Mouse (Mus musculus): ENCODE data around the gene Dusp5. TPM values are rescaled to one million over a fixed set of nuclear protein-coding genes. Genes with fewer than 3 reads are reported as not detected.

Gene Dusp5
- 17.8 TPM for polyA plus RNA-seq (2014; fragmentation: Illumina TruSeq; extraction: RNeasy Lipid Tissue Mini Kit (QIAGEN cat#74804); ENCODE audit: low read depth, low replicate concordance)

GRCm38 (mm10) chr19:53528752-53529454 is at the start of gene Dusp5:
Gene Dusp5, plus strand, starts transcription at chr19:53529109.

GRCm38 (mm10) chr19:53588968-53589367 is 60.1 kb downstream of the Dusp5 start, which contains the start of gene Nutf2-ps1:
Gene Nutf2-ps1, minus strand, starts transcription at chr19:53589068.

Other genes starting within 250 kb of the Dusp5 start
- gene Mxi1, start 218.6 kb upstream of the Dusp5 start, polyA plus RNA-seq (2014; fragmentation: Illumina TruSeq; extraction: RNeasy Lipid Tissue Mini Kit (QIAGEN cat#74804); ENCODE audit: low read depth, low replicate concordance), result 42.4 TPM
- gene Gm10197, start 157.3 kb upstream of the Dusp5 start, polyA plus RNA-seq (2014; fragmentation: Illumina TruSeq; extraction: RNeasy Lipid Tissue Mini Kit (QIAGEN cat#74804); ENCODE audit: low read depth, low replicate concordance), result not detected
- gene Smndc1, start 138.5 kb upstream of the Dusp5 start, polyA plus RNA-seq (2014; fragmentation: Illumina TruSeq; extraction: RNeasy Lipid Tissue Mini Kit (QIAGEN cat#74804); ENCODE audit: low read depth, low replicate concordance), result 32.8 TPM
- gene Nutf2-ps1, start 60.0 kb downstream of the Dusp5 start, polyA plus RNA-seq (2014; fragmentation: Illumina TruSeq; extraction: RNeasy Lipid Tissue Mini Kit (QIAGEN cat#74804); ENCODE audit: low read depth, low replicate concordance), result 14.1 TPM
- 24.8 TPM for gene Smc3, start 71.3 kb downstream of the Dusp5 start, polyA plus RNA-seq (2014; fragmentation: Illumina TruSeq; extraction: RNeasy Lipid Tissue Mini Kit (QIAGEN cat#74804); ENCODE audit: low read depth, low replicate concordance)
- 2.2 TPM for gene Rbm20, start 148.2 kb downstream of the Dusp5 start, polyA plus RNA-seq (2014; fragmentation: Illumina TruSeq; extraction: RNeasy Lipid Tissue Mini Kit (QIAGEN cat#74804); ENCODE audit: low read depth, low replicate concordance)

All from adipose tissue, adult 10 weeks (tissue).